Comparison of ENCODE assay signal across 11 mouse cellular contexts in the genomic region with DNA sequence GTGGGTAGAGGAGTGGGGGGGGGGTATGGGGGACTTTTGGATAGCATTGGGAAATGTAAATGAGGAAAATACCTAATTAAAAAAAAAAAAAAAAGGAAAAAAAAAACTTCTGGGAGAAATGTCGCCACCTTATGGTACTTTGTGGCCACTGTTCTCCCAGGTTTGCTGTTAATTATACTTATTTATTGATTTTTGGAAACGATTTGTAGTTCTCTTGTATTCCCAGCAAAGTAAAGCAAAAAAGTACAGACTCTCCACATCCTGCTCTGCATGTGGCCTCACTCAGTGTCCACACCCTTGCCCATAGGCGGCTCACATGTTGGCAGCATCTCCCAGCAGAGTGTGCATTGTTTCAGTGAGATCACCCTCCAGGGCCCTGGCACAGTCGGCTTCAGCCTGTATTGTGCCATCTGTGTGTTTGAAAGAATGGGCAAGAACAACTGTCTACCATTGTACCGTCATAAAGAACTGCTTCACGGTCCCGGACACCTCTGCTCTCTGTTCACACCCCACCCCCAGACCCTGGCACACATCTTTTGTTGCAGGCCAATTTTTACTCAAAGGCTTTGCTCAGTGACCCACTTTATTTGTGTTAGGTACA. TPM values are rescaled to one million over a fixed set of nuclear protein-coding genes. Genes with fewer than 3 reads are reported as not detected.
DNase-seq lines count a peak whose midpoint lies in the region; ATAC-seq and TF ChIP-seq lines count a peak whose summit lies in the region.
"Had no signal": no experiment of that assay in that cellular context is flagged by ENCODE, and none has a peak within 500 bp of the region (broad histone marks: within the 10 kb centered on the region; RNA-seq: fewer than 3 reads in every experiment).

No protein-coding gene starts in this region.

- no peaks in the 10 kb centered on the region for H3K9me3 ChIP-seq in kidney, postnatal 0 days (replicated peaks; ENCODE audit: low read length)
- H3K9me3 ChIP-seq in stomach, postnatal 0 days (ENCODE audit: control insufficient read depth, low read length), result no peaks in the 10 kb centered on the region
- H3K9me3 ChIP-seq: lung, embryonic 15.5 days had no signal

- no peak for TF ChIP-seq EP300 in stomach, postnatal 0 days (optimal IDR thresholded peaks at IDR 0.05)

- no peak overlapping the region for H3K27ac ChIP-seq in kidney, postnatal 0 days
- H3K27ac ChIP-seq in stomach, postnatal 0 days (replicated peaks), result no peak overlapping the region
- H3K27ac ChIP-seq: lung, embryonic 15.5 days had no signal

- TF ChIP-seq CTCF in kidney, postnatal 0 days (IDR thresholded peaks at IDR 0.05; ENCODE audit: low read depth), result peak; percentile 38
- TF ChIP-seq CTCF in stomach, postnatal 0 days (IDR thresholded peaks at IDR 0.05; ENCODE audit: low read depth), result peak; percentile 36

- H3K36me3 ChIP-seq in kidney, postnatal 0 days (ENCODE audit: insufficient read depth, low read length), result no peaks in the 10 kb centered on the region
- H3K36me3 ChIP-seq in stomach, postnatal 0 days (ENCODE audit: control insufficient read depth, insufficient read depth, low read length), result no peaks in the 10 kb centered on the region
- H3K36me3 ChIP-seq: lung, embryonic 15.5 days had no signal

- no peak overlapping the region for H3K9ac ChIP-seq in kidney, postnatal 0 days (ENCODE audit: low read depth, low read length)
- no peak overlapping the region for H3K9ac ChIP-seq in stomach, postnatal 0 days (ENCODE audit: low read length)
- H3K9ac ChIP-seq: lung, embryonic 15.5 days had no signal

- no peak for ATAC-seq in kidney, postnatal 0 days (replicated peaks; ENCODE audit: low FRiP score, low read depth)
- no peak for ATAC-seq in stomach, postnatal 0 days (ENCODE audit: low FRiP score, low TSS enrichment)

- peak; percentile 35 to 62 for DNase-seq in cerebellum, postnatal 10 days
- DNase-seq in cerebellum, adult 9-11 months, result no peak
- DNase-seq in kidney, postnatal 0 days (ENCODE audit: low spot score), result no peak
- no peak for DNase-seq in kidney, adult 11 months
- peak; percentile 9 for DNase-seq in ovary, adult 18-20 months (ENCODE audit: low spot score)
- no peak for DNase-seq in ovary, postnatal 10 days (ENCODE audit: low spot score)
- DNase-seq in stomach, postnatal 0 days (ENCODE audit: low spot score), result no peak
- DNase-seq in B cell, adult 2 months, result no peak
- DNase-seq: heart, postnatal 14 days; thymus, adult 2 months had no signal

- no peak overlapping the region for H3K4me3 ChIP-seq in kidney, postnatal 0 days (replicated peaks; ENCODE audit: low read depth, low read length)
- H3K4me3 ChIP-seq in stomach, postnatal 0 days (ENCODE audit: low read depth, low read length), result no peak overlapping the region
- H3K4me3 ChIP-seq: lung, embryonic 15.5 days had no signal

- H3K4me1 ChIP-seq in kidney, postnatal 0 days (replicated peaks; ENCODE audit: insufficient read depth, low read length), result no peaks in the 10 kb centered on the region
- no peaks in the 10 kb centered on the region for H3K4me1 ChIP-seq in stomach, postnatal 0 days (replicated peaks; ENCODE audit: control insufficient read depth, insufficient read depth)
- H3K4me1 ChIP-seq: lung, embryonic 15.5 days had no signal

- WGBS in kidney, postnatal 0 days, result 64% methylated on average over 7 of the region's 7 CpGs
- 55% methylated on average over 7 of the region's 7 CpGs for WGBS in stomach, postnatal 0 days

- H3K27me3 ChIP-seq in kidney, postnatal 0 days (ENCODE audit: insufficient read depth, low read length), result no peaks in the 10 kb centered on the region
- H3K27me3 ChIP-seq in stomach, postnatal 0 days (ENCODE audit: control insufficient read depth, insufficient read depth, low read length), result no peaks in the 10 kb centered on the region

- H3K4me2 ChIP-seq in kidney, postnatal 0 days (ENCODE audit: low read length), result no peak overlapping the region
- no peak overlapping the region for H3K4me2 ChIP-seq in stomach, postnatal 0 days (replicated peaks; ENCODE audit: low read depth)
- H3K4me2 ChIP-seq: lung, embryonic 15.5 days had no signal

RNA-seq across cellular contexts. Expression of gene Tarsl2, which starts 6.4 kb away (rescaled TPM):
- 9.9 and 10.8 TPM in 2 replicates for polyA plus RNA-seq in kidney, postnatal 0 days (2015; fragmentation: Nextera tagmentation; extraction: Ambion mirVana)
- polyA plus RNA-seq in stomach, postnatal 0 days (2015; fragmentation: Nextera tagmentation; extraction: Ambion mirVana), result 5.2 and 6.2 TPM in 2 replicates

RNA-seq across cellular contexts. Expression of gene Tm2d3, which starts 52.7 kb away (rescaled TPM):
- polyA plus RNA-seq in kidney, postnatal 0 days (2015; fragmentation: Nextera tagmentation; extraction: Ambion mirVana), result 108 and 119 TPM in 2 replicates
- polyA plus RNA-seq in stomach, postnatal 0 days (2015; fragmentation: Nextera tagmentation; extraction: Ambion mirVana), result 68.3 and 73.8 TPM in 2 replicates

Comparison
In these comparisons a context has a peak if more than half of its experiments do, and no peak if none do; other contexts are left out.
1. DNase-seq: peak in cerebellum, postnatal 10 days (2 of 2) and ovary, adult 18-20 months (single experiment); none in cerebellum, adult 9-11 months (single experiment), kidney, postnatal 0 days (single experiment), kidney, adult 11 months (single experiment), ovary, postnatal 10 days (single experiment), stomach, postnatal 0 days (single experiment) and B cell, adult 2 months (0 of 2).